Mouse (Mus musculus) liver, adult 2 months (tissue): ENCODE data around the gene Ppm1l. TPM values are rescaled to one million over a fixed set of nuclear protein-coding genes. Genes with fewer than 3 reads are reported as not detected.

Experiments
- DNase-seq: peaks from one replicate; pipeline ENCODE4 v3.0.0-alpha.2; 2011; ENCODE audit warnings: low read depth, low spot score; ENCODE audit errors: extremely low read depth
- H3K27ac ChIP-seq: fragments of 200-500 bp; replicated peaks from 2 replicates; pipeline ENCODE4 v1.5.1; 2012; ENCODE audit warnings: low read depth, mild to moderate bottlenecking, control low read depth, inconsistent platforms, low read length; ENCODE audit not compliant: insufficient read depth
- H3K27me3 ChIP-seq: fragments of 200-500 bp; 2 replicates; pipeline ENCODE4 v1.6.1; 2012; ENCODE audit warnings: mild to moderate bottlenecking, moderate library complexity, low read length, inconsistent platforms; ENCODE audit not compliant: control insufficient read depth, insufficient read depth
- H3K36me3 ChIP-seq: fragments of 200-500 bp; 2 replicates; pipeline ENCODE4 v1.6.1; 2012; ENCODE audit warnings: low read length, inconsistent platforms; ENCODE audit not compliant: control insufficient read depth, insufficient read depth
- H3K4me1 ChIP-seq: fragments of 200-500 bp; 2 replicates; pipeline ENCODE4 v1.6.1; 2011; ENCODE audit warnings: low read length; ENCODE audit not compliant: control insufficient read depth, insufficient read depth
- H3K4me3 ChIP-seq: fragments of 200-500 bp; 2 replicates; pipeline ENCODE4 v1.5.1; 2011; ENCODE audit warnings: low read depth, mild to moderate bottlenecking, control low read depth, low read length, moderate library complexity; ENCODE audit not compliant: insufficient read depth
- H3K79me2 ChIP-seq: fragments of 200-500 bp; 2 replicates; pipeline ENCODE4 v1.6.1; 2012; ENCODE audit warnings: inconsistent platforms, mild to moderate bottlenecking, low read length, moderate library complexity; ENCODE audit not compliant: control insufficient read depth, insufficient read depth
- H3K9ac ChIP-seq: fragments of 200-500 bp; 2 replicates; pipeline ENCODE4 v1.6.1; 2012; ENCODE audit warnings: low read depth, mild to moderate bottlenecking, control low read depth, inconsistent platforms, low read length
- CTCF ChIP-seq: fragments of 200-500 bp; IDR thresholded peaks from 2 replicates; pipeline ENCODE4 v1.5.1; 2011; ENCODE audit warnings: low read depth, low read length, control low read depth
- POLR2A ChIP-seq: fragments of 200-500 bp; IDR thresholded peaks from 2 replicates; pipeline ENCODE4 v1.6.1; 2011; ENCODE audit warnings: low read length, control low read depth; ENCODE audit not compliant: insufficient read depth; ENCODE audit errors: extremely low read depth
- WGBS: fragments of 180-500 bp; shearing (Covaris S2); methylation state at CpG from one replicate; pipeline ENCODE4 v1.1.7; 2018; 5-methylcytosine and 5-hydroxymethylcytosine counted together
- polyA plus RNA-seq: library from polyadenylated mRNA; depleted of rRNA; stranded (reverse); fragments of >200 nt; gene quantifications from 2 replicates; pipeline ENCODE4 v1.2.3, GENCODE M21; 2012
- total RNA-seq: library from RNA; depleted of rRNA; stranded (reverse); fragments of >200 nt; gene quantifications from 2 replicates; pipeline ENCODE4 v1.2.3, GENCODE M21; 2014

Gene Ppm1l
- total and polyA plus RNA-seq, 2 experiments: 1.9 to 3.3 TPM

GRCm38 (mm10) chr3:69456071-69456470, 139.4 kb downstream of the Ppm1l start:
- Histone ChIP-seq H3K27me3 (no peaks in the 10 kb centered on the region), H3K4me1 (no peaks in the 10 kb centered on the region), H3K4me3 (no peak overlapping the region), H3K9ac (no peak overlapping the region), H3K36me3 (no peaks in the 10 kb centered on the region), H3K79me2 (no peaks in the 10 kb centered on the region; the same call in 1 of the 2 replicates), H3K27ac (no peak overlapping the region)
- no peak for DNase-seq
- 94% methylated on average over 5 of the region's 5 CpGs for WGBS
- TF ChIP-seq CTCF (no peak), POLR2A (no peak)

- TF ChIP-seq POLR2A (no peak), CTCF (no peak)
- Histone ChIP-seq H3K9ac (no peak overlapping the region), H3K4me1 (no peaks in the 10 kb centered on the region), H3K4me3 (no peak overlapping the region), H3K36me3 (no peaks in the 10 kb centered on the region), H3K27me3 (no peaks in the 10 kb centered on the region), H3K27ac (no peak overlapping the region), H3K79me2 (no peaks in the 10 kb centered on the region)
- no peak for DNase-seq
- WGBS: 91% methylated on average over 6 of the region's 6 CpGs
These were observed 142.1 kb downstream of the Ppm1l start for GRCm38 (mm10) chr3:69458756-69459155.

GRCm38 (mm10) chr3:69461956-69462355, 145.3 kb downstream of the Ppm1l start:
- H3K79me2 ChIP-seq: no peaks in the 10 kb centered on the region
- H3K27me3 ChIP-seq: no peaks in the 10 kb centered on the region
- H3K9ac ChIP-seq: no peak overlapping the region
- 69% methylated on average over 1 of the region's 1 CpGs for WGBS
- H3K4me1 ChIP-seq: no peaks in the 10 kb centered on the region
- H3K4me3 ChIP-seq: no peak overlapping the region
- no peak overlapping the region for H3K27ac ChIP-seq
- H3K36me3 ChIP-seq: no peaks in the 10 kb centered on the region
- no peak for DNase-seq
- TF ChIP-seq CTCF: no peak
- no peak for TF ChIP-seq POLR2A

- Histone ChIP-seq H3K9ac (no peak overlapping the region), H3K4me1 (no peaks in the 10 kb centered on the region), H3K79me2 (no peaks in the 10 kb centered on the region), H3K27me3 (no peaks in the 10 kb centered on the region), H3K36me3 (no peaks in the 10 kb centered on the region), H3K27ac (no peak overlapping the region), H3K4me3 (no peak overlapping the region)
- DNase-seq: no peak
- no peak for TF ChIP-seq CTCF
- WGBS: 92% methylated on average over 4 of the region's 4 CpGs
These were observed 149.1 kb downstream of the Ppm1l start for GRCm38 (mm10) chr3:69465751-69466150.

- 69% methylated on average over 9 of the region's 9 CpGs for WGBS
- DNase-seq: no peak
- H3K27me3 ChIP-seq: no peaks in the 10 kb centered on the region
- H3K9ac ChIP-seq: no peak overlapping the region
- H3K79me2 ChIP-seq: no peaks in the 10 kb centered on the region
- H3K27ac ChIP-seq: no peak overlapping the region
- no peaks in the 10 kb centered on the region for H3K36me3 ChIP-seq
- H3K4me1 ChIP-seq: no peaks in the 10 kb centered on the region
- H3K4me3 ChIP-seq: no peak overlapping the region
- no peak for TF ChIP-seq POLR2A
- TF ChIP-seq CTCF: no peak
These were observed 151.8 kb downstream of the Ppm1l start for GRCm38 (mm10) chr3:69468280-69469008.

GRCm38 (mm10) chr3:69469463-69470141, 152.9 kb downstream of the Ppm1l start:
- WGBS: 57% methylated on average over 6 of the region's 6 CpGs
- H3K4me1 ChIP-seq: no peaks in the 10 kb centered on the region
- no peak overlapping the region for H3K9ac ChIP-seq
- DNase-seq: no peak
- H3K79me2 ChIP-seq: no peaks in the 10 kb centered on the region
- no peaks in the 10 kb centered on the region for H3K36me3 ChIP-seq
- H3K27ac ChIP-seq: no peak overlapping the region
- H3K27me3 ChIP-seq: no peaks in the 10 kb centered on the region
- no peak for TF ChIP-seq POLR2A
- TF ChIP-seq CTCF: no peak
- no peak overlapping the region for H3K4me3 ChIP-seq
